Mouse (Mus musculus) kidney, adult 2 months (tissue): ENCODE measurements around the gene Zfp830. TPM values are rescaled to one million over a fixed set of nuclear protein-coding genes. Genes with fewer than 3 reads are reported as not detected.

Experiments used
- DNase-seq: peaks from one replicate; pipeline ENCODE4 v3.0.0; 2021
- H3K27ac ChIP-seq: fragments of 200-500 bp; 2 replicates; pipeline ENCODE4 v1.5.1; 2012; ENCODE audit warnings: low read depth, low read length, control low read depth, inconsistent platforms; ENCODE audit not compliant: insufficient read depth
- H3K27me3 ChIP-seq: fragments of 200-500 bp; replicated peaks from 2 replicates; pipeline ENCODE4 v1.6.1; 2012; ENCODE audit warnings: mild to moderate bottlenecking, moderate library complexity, low read length, inconsistent platforms; ENCODE audit not compliant: control insufficient read depth, insufficient read depth
- H3K36me3 ChIP-seq: fragments of 200-500 bp; 2 replicates; pipeline ENCODE4 v1.6.1; 2012; ENCODE audit warnings: mild to moderate bottlenecking, moderate library complexity, low read length, inconsistent platforms; ENCODE audit not compliant: control insufficient read depth, insufficient read depth
- H3K4me1 ChIP-seq: fragments of 200-500 bp; 2 replicates; pipeline ENCODE4 v1.6.1; 2011; ENCODE audit warnings: low read length; ENCODE audit not compliant: control insufficient read depth, insufficient read depth
- H3K4me3 ChIP-seq: fragments of 200-500 bp; 2 replicates; pipeline ENCODE4 v1.5.1; 2011; ENCODE audit warnings: mild to moderate bottlenecking, low read depth, low read length, control low read depth; ENCODE audit not compliant: insufficient read depth
- CTCF ChIP-seq: fragments of 200-500 bp; conservative IDR thresholded peaks from 2 replicates; pipeline ENCODE4 v1.5.1; 2011; ENCODE audit warnings: low read depth, mild to moderate bottlenecking, control low read depth, low read length, moderate library complexity, mixed read lengths; ENCODE audit not compliant: insufficient read depth, insufficient read length
- POLR2A ChIP-seq: fragments of 200-500 bp; IDR thresholded peaks from one replicate; pipeline ENCODE4 v1.6.1; 2011; ENCODE audit warnings: low read depth, low read length, control low read depth
- WGBS: fragments of 180-500 bp; shearing (Covaris S2); methylation state at CpG from one replicate; pipeline ENCODE4 v1.1.7; 2018; 5-methylcytosine and 5-hydroxymethylcytosine counted together
- polyA plus RNA-seq: library from polyadenylated mRNA; depleted of rRNA; stranded (reverse); fragments of >200 nt; gene quantifications from 2 replicates; pipeline ENCODE4 v1.2.3, GENCODE M21; 2012; rRNA removed

Gene Zfp830
- polyA plus RNA-seq, result 7.8 and 9.4 TPM in 2 replicates

- peaks cover 2% of the 10 kb centered on the region; the same call in 1 of the 2 replicates for H3K36me3 ChIP-seq
- H3K27ac ChIP-seq, result peak within 1 kb of the TSS; percentile 77
- peak; percentile 98 for DNase-seq
- peaks cover 3% of the 10 kb centered on the region; the same call in 1 of the 2 replicates for H3K4me1 ChIP-seq
- H3K4me3 ChIP-seq, result peak within 1 kb of the TSS; percentile 69
- H3K27me3 ChIP-seq, result no peaks in the 10 kb centered on the region
- TF ChIP-seq CTCF, result no peak
- TF ChIP-seq POLR2A, result peak; percentile 76
- WGBS, result under 1% methylated on average over 44 of the region's 44 CpGs
These were observed at the start of gene Zfp830, which contains the start of gene Cct6b for GRCm38 (mm10) chr11:82763742-82764437. Zfp830 (plus strand) TSS chr11:82764345. Cct6b (minus strand) TSS chr11:82764321.

- no peak overlapping the region for H3K4me3 ChIP-seq
- TF ChIP-seq CTCF, result no peak
- TF ChIP-seq POLR2A, result no peak
- 80% methylated on average over 12 of the region's 12 CpGs for WGBS
- no peaks in the 10 kb centered on the region for H3K36me3 ChIP-seq
- H3K27me3 ChIP-seq, result no peaks in the 10 kb centered on the region
- no peak overlapping the region for H3K27ac ChIP-seq
- no peaks in the 10 kb centered on the region for H3K4me1 ChIP-seq
- no peak for DNase-seq
These were observed 44.9 kb upstream of the Zfp830 start for GRCm38 (mm10) chr11:82719294-82719693.

GRCm38 (mm10) chr11:82726862-82727261 lies 37.3 kb upstream of the Zfp830 start:
- no peak overlapping the region for H3K27ac ChIP-seq
- WGBS, result 98% methylated on average over 2 of the region's 2 CpGs
- H3K27me3 ChIP-seq, result no peaks in the 10 kb centered on the region
- DNase-seq, result no peak
- no peaks in the 10 kb centered on the region for H3K36me3 ChIP-seq
- TF ChIP-seq POLR2A (no peak), CTCF (0 out of 2 replicates have a peak, but pooled peaks have one; percentile 7)
- H3K4me1 ChIP-seq, result no peaks in the 10 kb centered on the region
- H3K4me3 ChIP-seq, result no peak overlapping the region

GRCm38 (mm10) chr11:82734227-82734626 lies 29.9 kb upstream of the Zfp830 start:
- DNase-seq, result peak; percentile 8
- no peaks in the 10 kb centered on the region for H3K36me3 ChIP-seq
- TF ChIP-seq CTCF (peak; percentile 50), POLR2A (no peak)

GRCm38 (mm10) chr11:82739006-82739405 lies 25.1 kb upstream of the Zfp830 start:
- H3K27me3 ChIP-seq, result no peaks in the 10 kb centered on the region
- no peak overlapping the region for H3K4me3 ChIP-seq
- DNase-seq, result no peak
- H3K4me1 ChIP-seq, result no peaks in the 10 kb centered on the region
- TF ChIP-seq CTCF (0 out of 2 replicates have a peak, but pooled peaks have one; percentile 10), POLR2A (no peak)
- no peak overlapping the region for H3K27ac ChIP-seq
- no peaks in the 10 kb centered on the region for H3K36me3 ChIP-seq

More at GRCm38 (mm10) chr11:82734227-82734626, 29.9 kb upstream of the Zfp830 start:
- no peak overlapping the region for H3K4me3 ChIP-seq
- no peaks in the 10 kb centered on the region for H3K27me3 ChIP-seq
- H3K4me1 ChIP-seq, result no peaks in the 10 kb centered on the region
- no peak overlapping the region for H3K27ac ChIP-seq

- Histone ChIP-seq H3K4me1 (no peaks in the 10 kb centered on the region), H3K27ac (no peak overlapping the region), H3K4me3 (no peak overlapping the region), H3K36me3 (no peaks in the 10 kb centered on the region), H3K27me3 (no peaks in the 10 kb centered on the region)
- DNase-seq, result peak; percentile 54
- peak; percentile 53 for TF ChIP-seq CTCF
- no peak for TF ChIP-seq POLR2A
- 38% methylated on average over 6 of the region's 6 CpGs for WGBS
These were observed 18.0 kb upstream of the Zfp830 start for GRCm38 (mm10) chr11:82746138-82746537.

GRCm38 (mm10) chr11:82746857-82747366 lies 17.2 kb upstream of the Zfp830 start:
- H3K27me3 ChIP-seq, result no peaks in the 10 kb centered on the region
- peak overlapping the region; percentile 33 for H3K4me3 ChIP-seq
- no peak overlapping the region for H3K27ac ChIP-seq
- H3K36me3 ChIP-seq, result no peaks in the 10 kb centered on the region
- no peak for TF ChIP-seq CTCF
- TF ChIP-seq POLR2A, result no peak
- H3K4me1 ChIP-seq, result no peaks in the 10 kb centered on the region
- DNase-seq, result peak; percentile 19
- WGBS, result 62% methylated on average over 8 of the region's 8 CpGs
